Mouse (Mus musculus): Measurements from ENCODE around the gene Svs6. TPM values are rescaled to one million over a fixed set of nuclear protein-coding genes. Genes with fewer than 3 reads are reported as not detected.

Svs6 gene
- polyA plus RNA-seq, 1 experiment, result not detected

DNA sequence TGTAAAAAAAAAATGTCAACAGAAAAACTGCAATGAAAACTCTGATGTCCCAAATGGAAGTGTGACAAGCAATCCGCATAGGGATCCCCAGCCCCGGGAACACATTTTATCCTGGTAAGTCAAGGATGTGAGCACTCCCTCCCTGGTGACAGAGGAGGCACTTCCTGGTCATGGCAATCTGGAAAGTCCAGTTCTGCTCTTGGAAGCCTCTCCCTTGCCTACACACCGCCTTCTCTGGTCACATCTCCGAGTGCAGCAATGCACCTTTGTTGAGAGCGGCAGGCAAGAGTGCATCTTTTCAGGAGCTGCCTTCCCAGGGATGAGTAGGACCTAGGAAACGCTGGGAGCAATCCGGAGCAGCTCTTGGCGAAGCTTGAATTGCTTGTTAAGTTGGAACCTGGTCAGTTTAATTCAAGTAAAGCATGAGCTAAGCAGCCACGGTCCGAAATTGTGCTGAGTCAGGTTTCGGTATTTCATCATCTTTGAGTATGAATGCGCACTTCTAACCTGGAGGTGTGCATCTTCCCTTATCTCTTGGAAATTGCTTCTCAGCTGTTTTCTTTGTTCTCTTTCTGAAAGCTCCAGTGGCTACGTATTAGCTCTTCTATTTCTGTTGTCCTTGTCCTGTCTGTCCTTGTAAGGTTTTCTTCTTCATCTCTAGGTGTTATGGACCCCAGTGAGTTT lies 44.6 kb downstream of the Svs6 start:
- 29% methylated on average over 13 of the region's 13 CpGs for WGBS
- no peak for TF ChIP-seq CTCF (IDR thresholded peaks at IDR 0.05; ENCODE audit: extremely low read depth, insufficient read length, insufficient replicate concordance, low read depth, low read length)
- TF ChIP-seq POLR2A (IDR thresholded peaks at IDR 0.05; ENCODE audit: low read depth, low read length), result no peak
- no peak overlapping the region for H3K27ac ChIP-seq (ENCODE audit: insufficient read depth, low read depth, low read length)

DNA sequence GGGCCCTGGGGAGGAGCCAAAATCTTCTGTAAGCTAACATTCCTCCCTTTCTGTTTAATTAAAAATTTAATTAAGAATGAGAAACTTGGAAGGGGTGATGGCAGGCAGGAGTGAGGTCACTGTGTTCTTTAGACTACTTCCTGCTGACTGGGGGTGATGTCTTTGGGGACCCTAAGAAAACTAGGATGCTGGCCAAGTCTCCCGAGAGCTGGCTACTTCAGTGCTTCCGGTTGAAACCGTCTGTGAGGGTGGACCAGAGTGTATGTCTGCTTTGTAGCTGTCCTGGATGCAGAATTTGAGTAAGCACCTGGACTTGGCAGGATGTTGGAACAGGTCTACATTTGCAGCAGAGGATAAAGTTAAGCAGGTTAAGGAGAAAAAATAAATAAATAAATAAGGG lies 50.4 kb downstream of the Svs6 start:
- 57% methylated on average over 3 of the region's 3 CpGs for WGBS
- TF ChIP-seq CTCF (IDR thresholded peaks at IDR 0.05; ENCODE audit: extremely low read depth, insufficient read length, insufficient replicate concordance, low read depth, low read length) (no peak), POLR2A (IDR thresholded peaks at IDR 0.05; ENCODE audit: low read depth, low read length) (no peak)
- Histone ChIP-seq H3K27me3 (ENCODE audit: control insufficient read depth, insufficient read depth, low read length) (no peaks in the 10 kb centered on the region), H3K4me1 (ENCODE audit: control insufficient read depth, insufficient read depth, insufficient read length, low read length) (no peaks in the 10 kb centered on the region), H3K4me3 (ENCODE audit: low read depth, low read length) (no peak overlapping the region), H3K27ac (ENCODE audit: insufficient read depth, low read depth, low read length) (no peak overlapping the region), H3K36me3 (ENCODE audit: control insufficient read depth, insufficient read depth, low read length) (no peaks in the 10 kb centered on the region)

More for the DNA sequence above, 44.6 kb downstream of the Svs6 start:
- Histone ChIP-seq H3K27me3 (ENCODE audit: control insufficient read depth, insufficient read depth, low read length) (no peaks in the 10 kb centered on the region), H3K4me3 (ENCODE audit: low read depth, low read length) (no peak overlapping the region), H3K4me1 (ENCODE audit: control insufficient read depth, insufficient read depth, insufficient read length, low read length) (no peaks in the 10 kb centered on the region), H3K36me3 (ENCODE audit: control insufficient read depth, insufficient read depth, low read length) (no peaks in the 10 kb centered on the region)

Other genes starting within 250 kb of the Svs6 start
- 4.9 and 10.8 TPM in 2 replicates for gene Stk4, start 246.4 kb upstream of the Svs6 start, polyA plus RNA-seq (2012; rRNA removed)
- gene Tomm34, start 245.6 kb upstream of the Svs6 start, polyA plus RNA-seq (2012; rRNA removed), result 20.0 and 39.4 TPM in 2 replicates
- gene Kcns1, start 145.6 kb upstream of the Svs6 start, polyA plus RNA-seq (2012; rRNA removed), result 0.06 and 0.25 TPM in 2 replicates
- 0.24 TPM in 1 of 2 replicates, not detected in the other for gene Wfdc5, start 134.0 kb upstream of the Svs6 start, polyA plus RNA-seq (2012; rRNA removed)
- not detected in 2 replicates for gene Wfdc12, start 126.1 kb upstream of the Svs6 start, polyA plus RNA-seq (2012; rRNA removed)
- gene Wfdc15a, start 116.6 kb upstream of the Svs6 start, polyA plus RNA-seq (2012; rRNA removed), result not detected in 2 replicates
- 1.2 TPM in 1 of 2 replicates, not detected in the other for gene Wfdc15b, start 95.1 kb upstream of the Svs6 start, polyA plus RNA-seq (2012; rRNA removed)
- gene Svs2, start 78.3 kb upstream of the Svs6 start, polyA plus RNA-seq (2012; rRNA removed), result not detected in 2 replicates
- gene Svs3b, start 60.1 kb upstream of the Svs6 start, polyA plus RNA-seq (2012; rRNA removed), result not detected in 2 replicates
- gene Svs4, start 38.3 kb upstream of the Svs6 start, polyA plus RNA-seq (2012; rRNA removed), result not detected in 2 replicates
- not detected in 2 replicates for gene Svs3a, start 27.5 kb upstream of the Svs6 start, polyA plus RNA-seq (2012; rRNA removed)
- gene Svs5, start 16.0 kb downstream of the Svs6 start, polyA plus RNA-seq (2012; rRNA removed), result not detected in 2 replicates
- gene Slpi, start 72.3 kb downstream of the Svs6 start, polyA plus RNA-seq (2012; rRNA removed), result 16.0 and 22.3 TPM in 2 replicates
- 0.19 and 127 TPM in 2 replicates for gene Rbpjl, start 86.4 kb downstream of the Svs6 start, polyA plus RNA-seq (2012; rRNA removed)
- gene Matn4, start 88.4 kb downstream of the Svs6 start, polyA plus RNA-seq (2012; rRNA removed), result 0.49 and 2.7 TPM in 2 replicates
- 21.3 and 52.2 TPM in 2 replicates for gene Sdc4, start 127.1 kb downstream of the Svs6 start, polyA plus RNA-seq (2012; rRNA removed)
- gene Sys1, start 140.2 kb downstream of the Svs6 start, polyA plus RNA-seq (2012; rRNA removed), result 187 and 276 TPM in 2 replicates
- gene Gm20458, start 144.2 kb downstream of the Svs6 start, polyA plus RNA-seq (2012; rRNA removed), result 35.0 and 79.8 TPM in 2 replicates
- not detected in 2 replicates for gene Trp53tg5, start 157.0 kb downstream of the Svs6 start, polyA plus RNA-seq (2012; rRNA removed)
- gene Dbndd2, start 169.4 kb downstream of the Svs6 start, polyA plus RNA-seq (2012; rRNA removed), result 38.4 and 61.6 TPM in 2 replicates
- 117 and 171 TPM in 2 replicates for gene Pigt, start 180.8 kb downstream of the Svs6 start, polyA plus RNA-seq (2012; rRNA removed)
- 3.2 and 40.1 TPM in 2 replicates for gene Wfdc2, start 245.7 kb downstream of the Svs6 start, polyA plus RNA-seq (2012; rRNA removed)